Mouse (Mus musculus) MEL (cell line): ENCODE results near the gene Mrpl53. TPM values are rescaled to one million over a fixed set of nuclear protein-coding genes. Genes with fewer than 3 reads are reported as not detected.

Experiments used
- DNase-seq: peaks from one replicate; pipeline ENCODE4 v3.0.0; 2011; ENCODE audit warnings: low read depth, low spot score
- H3K27ac ChIP-seq: 2 replicates; pipeline ENCODE4 v1.5.1; 2012; ENCODE audit warnings: low read depth, mild to moderate bottlenecking, control low read depth, low read length, moderate library complexity; ENCODE audit not compliant: control insufficient read depth
- H3K27me3 ChIP-seq, 2 experiments: fragments of 150-350 bp in 1 of 2; sonication (generic) in 1 of 2; 2 replicates each; pipeline ENCODE4 v1.6.1; 2012; ENCODE audit warnings: low read length in 2 of 2, mild to moderate bottlenecking in 2 of 2, improper control_type of control experiment in 1 of 2, moderate library complexity in 1 of 2; ENCODE audit not compliant: insufficient read depth in 2 of 2, control insufficient read depth in 1 of 2
- H3K36me3 ChIP-seq, 2 experiments: 2 replicates each; pipeline ENCODE4 v1.6.1; 2012 to 2014; ENCODE audit warnings: low read length in 2 of 2, improper control_type of control experiment in 1 of 2, inconsistent platforms in 1 of 2, mild to moderate bottlenecking in 1 of 2; ENCODE audit not compliant: insufficient read depth in 2 of 2, control insufficient read depth in 1 of 2
- H3K4me1 ChIP-seq, 2 experiments: fragments of 150-350 bp in 1 of 2; sonication (generic) in 1 of 2; 2 replicates each; pipeline ENCODE4 v1.6.1; 2012; ENCODE audit warnings: low read length in 2 of 2, improper control_type of control experiment in 1 of 2, mild to moderate bottlenecking in 1 of 2; ENCODE audit not compliant: insufficient read depth in 2 of 2, control insufficient read depth in 1 of 2
- H3K4me3 ChIP-seq, 2 experiments: fragments of 150-350 bp in 1 of 2; sonication (generic) in 1 of 2; 2 replicates each; pipeline ENCODE4 v1.5.1; 2012; ENCODE audit warnings: low read depth in 2 of 2, low read length in 2 of 2, mild to moderate bottlenecking in 2 of 2, moderate library complexity in 2 of 2, control low read depth in 1 of 2, improper control_type of control experiment in 1 of 2; ENCODE audit not compliant: control insufficient read depth in 1 of 2, insufficient read depth in 1 of 2
- H3K79me2 ChIP-seq: 2 replicates; pipeline ENCODE4 v1.6.1; 2012; ENCODE audit warnings: mild to moderate bottlenecking, low read length, moderate library complexity; ENCODE audit not compliant: control insufficient read depth, poor library complexity, insufficient read depth
- H3K9ac ChIP-seq: 2 replicates; pipeline ENCODE4 v1.6.1; 2012; ENCODE audit warnings: low read depth, mild to moderate bottlenecking, control low read depth, low read length, moderate library complexity; ENCODE audit not compliant: control insufficient read depth, poor library complexity, severe bottlenecking
- H3K9me3 ChIP-seq: fragments of 150-350 bp; sonication (generic); replicated peaks from 2 replicates; pipeline ENCODE4 v1.6.1; 2012; ENCODE audit warnings: mild to moderate bottlenecking, low read length, improper control_type of control experiment, moderate library complexity; ENCODE audit not compliant: insufficient read depth
- CHD2 ChIP-seq: IDR thresholded peaks from 2 replicates; pipeline ENCODE4 v1.6.1; 2011; ENCODE audit warnings: low read length, improper control_type of control experiment
- CTCF ChIP-seq, 3 experiments: IDR thresholded peaks in 2 of 3; conservative IDR thresholded peaks in 1 of 3; 2 replicates each; pipeline ENCODE4 v1.5.1; 2011 to 2012; ENCODE audit warnings: low read length in 3 of 3, low read depth in 2 of 3, mild to moderate bottlenecking in 2 of 3, improper control_type of control experiment in 1 of 3, inconsistent platforms in 1 of 3, mixed read lengths in 1 of 3, moderate library complexity in 1 of 3; ENCODE audit not compliant: control insufficient read depth in 1 of 3, insufficient read depth in 1 of 3, poor library complexity in 1 of 3, severe bottlenecking in 1 of 3
- E2F4 ChIP-seq: IDR thresholded peaks from 2 replicates; pipeline ENCODE4 v1.6.1; 2011; ENCODE audit warnings: low read depth, low read length, improper control_type of control experiment, borderline replicate concordance
- ETS1 ChIP-seq: IDR thresholded peaks from 2 replicates; pipeline ENCODE4 v1.6.1; 2012; ENCODE audit warnings: low read depth, mild to moderate bottlenecking, inconsistent platforms, low read length, improper control_type of control experiment, moderate library complexity
- GABPA ChIP-seq: IDR thresholded peaks from 2 replicates; pipeline ENCODE4 v1.6.1; 2012; ENCODE audit warnings: low read depth, mild to moderate bottlenecking, inconsistent platforms, low read length, improper control_type of control experiment, moderate library complexity
- GATA1 ChIP-seq: IDR thresholded peaks from 2 replicates; pipeline ENCODE4 v1.6.1; 2011; ENCODE audit warnings: low read depth, low read length, improper control_type of control experiment
- JUND ChIP-seq: IDR thresholded peaks from 2 replicates; pipeline ENCODE4 v1.6.1; 2011; ENCODE audit warnings: low read depth, mild to moderate bottlenecking, improper control_type of control experiment, low read length
- KAT2A ChIP-seq: conservative IDR thresholded peaks from 2 replicates; pipeline ENCODE4 v1.6.1; 2012; ENCODE audit warnings: low read depth, low read length, improper control_type of control experiment, inconsistent platforms
- MAFK ChIP-seq: IDR thresholded peaks from 2 replicates; pipeline ENCODE4 v1.6.1; 2011; ENCODE audit warnings: low read depth, mild to moderate bottlenecking, low read length, improper control_type of control experiment, borderline replicate concordance
- MAX ChIP-seq: IDR thresholded peaks from 2 replicates; pipeline ENCODE4 v1.6.1; 2011; ENCODE audit warnings: low read length, improper control_type of control experiment
- MXI1 ChIP-seq: IDR thresholded peaks from 2 replicates; pipeline ENCODE4 v1.6.1; 2011; ENCODE audit warnings: mild to moderate bottlenecking, low read depth, low read length, improper control_type of control experiment
- MYB ChIP-seq: IDR thresholded peaks from 2 replicates; pipeline ENCODE4 v1.6.1; 2011; ENCODE audit warnings: mild to moderate bottlenecking, low read depth, low read length, improper control_type of control experiment
- MYC ChIP-seq: IDR thresholded peaks from 2 replicates; pipeline ENCODE4 v1.6.1; 2011; ENCODE audit warnings: low read depth, mild to moderate bottlenecking, low read length, improper control_type of control experiment, moderate library complexity
- NELFE ChIP-seq: IDR thresholded peaks from 2 replicates; pipeline ENCODE4 v1.6.1; 2011; ENCODE audit warnings: low read depth, low read length, improper control_type of control experiment
- POLR2AphosphoS2 ChIP-seq: IDR thresholded peaks from 2 replicates; pipeline ENCODE4 v1.6.1; 2011; ENCODE audit warnings: low read length, improper control_type of control experiment
- RAD21 ChIP-seq: IDR thresholded peaks from 2 replicates; pipeline ENCODE4 v1.6.1; 2011; ENCODE audit warnings: mild to moderate bottlenecking, low read depth, low read length, improper control_type of control experiment
- RCOR1 ChIP-seq: IDR thresholded peaks from 2 replicates; pipeline ENCODE4 v1.6.1; 2012; ENCODE audit warnings: low read depth, mild to moderate bottlenecking, inconsistent platforms, low read length, improper control_type of control experiment
- SIN3A ChIP-seq: IDR thresholded peaks from 2 replicates; pipeline ENCODE4 v1.6.1; 2012; ENCODE audit warnings: low read length, improper control_type of control experiment, inconsistent platforms
- SMC3 ChIP-seq: IDR thresholded peaks from 2 replicates; pipeline ENCODE4 v1.6.1; 2011; ENCODE audit warnings: low read depth, low read length, improper control_type of control experiment
- TBP ChIP-seq: IDR thresholded peaks from 2 replicates; pipeline ENCODE4 v1.8.0; 2011; ENCODE audit warnings: low read depth, low read length, improper control_type of control experiment
- USF1 ChIP-seq: IDR thresholded peaks from 2 replicates; pipeline ENCODE4 v1.6.1; 2014; ENCODE audit warnings: low read depth, mild to moderate bottlenecking, inconsistent platforms, low read length, improper control_type of control experiment, moderate library complexity
- USF2 ChIP-seq, 2 experiments: IDR thresholded peaks; 2 replicates each; pipeline ENCODE4 v1.6.1; 2011 to 2012; ENCODE audit warnings: improper control_type of control experiment in 2 of 2, low read length in 2 of 2, borderline replicate concordance in 1 of 2, inconsistent platforms in 1 of 2, low read depth in 1 of 2, mild to moderate bottlenecking in 1 of 2; ENCODE audit not compliant: insufficient read depth in 1 of 2
- ZC3H11A ChIP-seq: IDR thresholded peaks from 2 replicates; pipeline ENCODE4 v1.6.1; 2012; ENCODE audit warnings: low read depth, mild to moderate bottlenecking, inconsistent platforms, low read length, improper control_type of control experiment
- polyA plus RNA-seq, 2 experiments: library from polyadenylated mRNA; stranded (reverse) in 1 of 2; unstranded in 1 of 2; fragments of >175 nt in 1 of 2; fragments of >200 nt in 1 of 2; gene quantifications; 2 replicates each; pipeline versions ENCODE4 v1.2.1 to v1.2.4; 2012; ENCODE audit warnings: low replicate concordance in 2 of 2, low read depth in 1 of 2; ENCODE audit not compliant: insufficient read length in 2 of 2, insufficient read depth in 1 of 2, missing spikeins in 1 of 2
- total RNA-seq: library from RNA; depleted of rRNA; stranded (reverse); fragments of 300-350 nt; gene quantifications from 2 replicates; pipeline ENCODE4 v1.2.3, GENCODE M21; 2012

Mrpl53 gene
- total and polyA plus RNA-seq, 3 experiments, result 63.8 to 91.3 TPM; not detected in 1

DNA sequence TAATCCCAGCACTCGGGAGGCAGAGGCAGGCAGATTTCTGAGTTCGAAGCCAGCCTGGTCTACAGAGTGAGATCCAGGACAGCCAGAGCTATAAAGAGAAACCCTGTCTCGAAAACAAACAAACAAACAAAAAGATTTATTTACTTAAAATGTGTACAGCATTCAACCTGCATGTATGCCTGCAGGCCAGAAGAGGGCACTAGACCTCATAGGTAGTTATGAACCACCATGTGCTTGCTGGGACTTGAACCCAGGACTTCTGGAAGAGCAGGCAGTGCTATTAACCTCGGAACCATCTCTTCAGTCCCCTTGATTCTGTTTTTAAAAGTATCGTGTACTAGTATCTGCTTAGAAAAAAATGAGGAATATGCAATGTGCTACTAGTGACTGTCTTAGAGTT, 18.6 kb downstream of the Mrpl53 start:
- no peak for DNase-seq
- H3K36me3 ChIP-seq, result peaks cover 0 to 16% of the 10 kb centered on the region in 2 experiments; a peak in 2 of 4 replicates
- H3K9ac ChIP-seq, result no peak overlapping the region
- peaks cover 0 to 17% of the 10 kb centered on the region in 2 experiments; a peak in 3 of 4 replicates for H3K4me1 ChIP-seq
- H3K27ac ChIP-seq, result no peak overlapping the region
- no peaks in the 10 kb centered on the region for H3K9me3 ChIP-seq
- peaks cover 11% of the 10 kb centered on the region for H3K79me2 ChIP-seq
- no peaks in the 10 kb centered on the region for H3K27me3 ChIP-seq
- TF ChIP-seq MXI1, result no peak
- no peak for TF ChIP-seq JUND
- no peak for TF ChIP-seq NELFE
- no peak for TF ChIP-seq POLR2AphosphoS2
- no peak for TF ChIP-seq USF1
- no peak for TF ChIP-seq MYB
- TF ChIP-seq CTCF (IDR thresholded peaks at IDR 0.05 in 2 of 3, conservative IDR thresholded peaks at IDR 0.05 in 1 of 3; ENCODE audit: control insufficient read depth in 1 of 3, insufficient read depth in 1 of 3, low read depth in 2 of 3, low read length in 3 of 3, poor library complexity in 1 of 3, severe bottlenecking in 1 of 3), result peak; percentile 30 to 56 (median 46)
- TF ChIP-seq SIN3A, result no peak
- TF ChIP-seq GABPA, result no peak
- TF ChIP-seq TBP, result no peak
- no peak for TF ChIP-seq GATA1
- TF ChIP-seq ETS1, result no peak
- TF ChIP-seq ZC3H11A, result 0 out of 2 replicates have a peak, but pooled peaks have one; percentile 8
- no peak for TF ChIP-seq MAX
- TF ChIP-seq KAT2A, result no peak
- TF ChIP-seq RAD21, result peak; percentile 1; the same call in 1 of the 2 replicates
- no peak for TF ChIP-seq E2F4
- peak; percentile 32 for TF ChIP-seq SMC3
- TF ChIP-seq MYC, result peak; percentile 72; the same call in 1 of the 2 replicates
- TF ChIP-seq MAFK, result no peak
- TF ChIP-seq CHD2, result no peak
- TF ChIP-seq RCOR1, result no peak
- no peak for TF ChIP-seq USF2 (IDR thresholded peaks at IDR 0.05; ENCODE audit: borderline replicate concordance in 1 of 2, insufficient read depth in 1 of 2, low read depth in 1 of 2, low read length in 2 of 2)
- no peak overlapping the region for H3K4me3 ChIP-seq
